Mouse (Mus musculus): ENCODE data around the gene Zfp683. TPM values are rescaled to one million over a fixed set of nuclear protein-coding genes. Genes with fewer than 3 reads are reported as not detected.

Gene Zfp683
- polyA plus RNA-seq, 1 experiment = not detected

GRCm38 (mm10) chr4:134018038-134018778, 35.4 kb upstream of the Zfp683 start:
- Histone ChIP-seq H3K4me3 (replicated peaks) (no peak overlapping the region), H3K36me3 (replicated peaks; ENCODE audit: low read length) (no peaks in the 10 kb centered on the region), H3K27me3 (replicated peaks) (peaks cover 65% of the 10 kb centered on the region), H3K4me1 (peaks cover 19% of the 10 kb centered on the region), H3K9me3 (0 out of 2 replicates have a peak, but pooled peaks cover 3% of the 10 kb centered on the region)
- TF ChIP-seq FLI1 (IDR thresholded peaks at IDR 0.05; ENCODE audit: low read length) (no peak), GATA1 (IDR thresholded peaks at IDR 0.05; ENCODE audit: borderline replicate concordance, low read length) (no peak)

- no peak within 1 kb of the TSS for H3K4me3 ChIP-seq (replicated peaks)
- H3K27me3 ChIP-seq (replicated peaks) = peaks cover 68% of the 10 kb centered on the region
- 0 out of 2 replicates have a peak, but pooled peaks cover 3% of the 10 kb centered on the region for H3K9me3 ChIP-seq
- H3K4me1 ChIP-seq = peaks cover 19% of the 10 kb centered on the region
- TF ChIP-seq FLI1 (IDR thresholded peaks at IDR 0.05; ENCODE audit: low read length) (no peak), GATA1 (IDR thresholded peaks at IDR 0.05; ENCODE audit: borderline replicate concordance, low read length) (no peak)
- H3K36me3 ChIP-seq (replicated peaks; ENCODE audit: low read length) = no peaks in the 10 kb centered on the region
These were observed 34.9 kb upstream of the Zfp683 start, which contains the start of gene Lin28a for GRCm38 (mm10) chr4:134018779-134019145. Gene Lin28a, minus strand, starts transcription at chr4:134018841.

GRCm38 (mm10) chr4:134019210-134019609, 34.4 kb upstream of the Zfp683 start:
- H3K4me1 ChIP-seq = peaks cover 19% of the 10 kb centered on the region
- H3K27me3 ChIP-seq (replicated peaks) = peaks cover 67% of the 10 kb centered on the region
- 0 out of 2 replicates have a peak, but pooled peaks cover 3% of the 10 kb centered on the region for H3K9me3 ChIP-seq
- no peaks in the 10 kb centered on the region for H3K36me3 ChIP-seq (replicated peaks; ENCODE audit: low read length)
- no peak for TF ChIP-seq GATA1 (IDR thresholded peaks at IDR 0.05; ENCODE audit: borderline replicate concordance, low read length)
- TF ChIP-seq FLI1 (IDR thresholded peaks at IDR 0.05; ENCODE audit: low read length) = no peak
- H3K4me3 ChIP-seq (replicated peaks) = no peak overlapping the region

GRCm38 (mm10) chr4:134019641-134020351, 33.8 kb upstream of the Zfp683 start:
- H3K4me1 ChIP-seq = peaks cover 19% of the 10 kb centered on the region
- TF ChIP-seq FLI1 (IDR thresholded peaks at IDR 0.05; ENCODE audit: low read length) (no peak), GATA1 (IDR thresholded peaks at IDR 0.05; ENCODE audit: borderline replicate concordance, low read length) (no peak)
- H3K9me3 ChIP-seq = 0 out of 2 replicates have a peak, but pooled peaks cover 3% of the 10 kb centered on the region
- no peak overlapping the region for H3K4me3 ChIP-seq (replicated peaks)
- H3K27me3 ChIP-seq (replicated peaks) = peaks cover 64% of the 10 kb centered on the region
- no peaks in the 10 kb centered on the region for H3K36me3 ChIP-seq (replicated peaks; ENCODE audit: low read length)

- Histone ChIP-seq H3K4me3 (replicated peaks) (no peak overlapping the region), H3K27me3 (replicated peaks) (peaks cover 59% of the 10 kb centered on the region), H3K4me1 (peaks cover 19% of the 10 kb centered on the region), H3K36me3 (replicated peaks; ENCODE audit: low read length) (no peaks in the 10 kb centered on the region), H3K9me3 (0 out of 2 replicates have a peak, but pooled peaks cover 3% of the 10 kb centered on the region)
- no peak for TF ChIP-seq GATA1 (IDR thresholded peaks at IDR 0.05; ENCODE audit: borderline replicate concordance, low read length)
- no peak for TF ChIP-seq FLI1 (IDR thresholded peaks at IDR 0.05; ENCODE audit: low read length)
These were observed 33.0 kb upstream of the Zfp683 start for GRCm38 (mm10) chr4:134020621-134021020.

DNA sequence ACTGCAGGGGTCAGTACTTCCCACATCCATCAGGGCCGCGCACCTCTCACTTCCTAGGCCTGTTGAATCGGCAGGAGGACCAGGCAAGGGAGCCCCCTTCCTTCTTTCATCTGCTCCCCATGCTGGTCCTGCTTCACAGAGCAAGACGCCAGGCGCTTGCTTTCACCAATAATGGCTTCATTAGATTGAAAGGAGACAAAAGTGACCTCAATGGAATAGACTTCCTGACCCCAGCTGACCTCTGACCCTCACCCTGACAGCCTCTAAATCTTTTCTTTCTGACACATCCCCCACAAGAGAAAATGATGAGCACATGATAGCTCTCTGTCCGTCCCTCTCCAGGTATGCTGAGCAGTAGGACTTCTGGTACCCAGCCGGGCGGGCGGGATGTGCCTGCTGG, 27.8 kb upstream of the Zfp683 start:
- H3K4me1 ChIP-seq = no peaks in the 10 kb centered on the region
- TF ChIP-seq GATA1 (IDR thresholded peaks at IDR 0.05; ENCODE audit: borderline replicate concordance, low read length) = no peak
- no peak for TF ChIP-seq FLI1 (IDR thresholded peaks at IDR 0.05; ENCODE audit: low read length)
- H3K9me3 ChIP-seq = peaks cover 10% of the 10 kb centered on the region; the same call in 1 of the 2 replicates

DNA sequence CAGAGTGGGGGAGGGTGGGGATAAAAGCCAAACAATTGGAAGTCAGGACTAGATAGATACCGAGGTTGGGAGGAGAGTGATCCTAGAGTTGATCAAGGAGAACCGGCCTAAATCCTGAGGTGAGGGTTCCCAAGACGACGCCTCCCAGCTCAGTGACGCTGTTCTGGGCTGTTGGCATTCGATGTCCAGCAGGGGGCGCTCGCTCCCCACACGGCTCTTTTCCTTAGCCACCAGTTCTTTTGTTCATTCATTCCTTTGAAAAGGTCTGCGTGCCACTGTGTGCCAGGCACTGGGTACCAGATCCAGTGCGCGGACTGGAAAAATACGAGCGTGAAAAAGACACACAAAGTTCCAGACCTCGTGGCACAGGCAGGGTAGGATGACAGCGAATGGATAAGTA, 17.7 kb upstream of the Zfp683 start:
- Histone ChIP-seq H3K36me3 (replicated peaks; ENCODE audit: low read length) (no peaks in the 10 kb centered on the region), H3K27me3 (replicated peaks) (peaks cover 46% of the 10 kb centered on the region), H3K4me1 (peaks cover 5% of the 10 kb centered on the region; the same call in 1 of the 2 replicates), H3K9me3 (peaks cover 7% of the 10 kb centered on the region; the same call in 1 of the 2 replicates), H3K4me3 (replicated peaks) (no peak overlapping the region)
- TF ChIP-seq FLI1 (IDR thresholded peaks at IDR 0.05; ENCODE audit: low read length) = no peak
- no peak for TF ChIP-seq GATA1 (IDR thresholded peaks at IDR 0.05; ENCODE audit: borderline replicate concordance, low read length)

More for the DNA sequence above, 27.8 kb upstream of the Zfp683 start:
- Histone ChIP-seq H3K27me3 (replicated peaks) (peaks cover 26% of the 10 kb centered on the region), H3K36me3 (replicated peaks; ENCODE audit: low read length) (no peaks in the 10 kb centered on the region), H3K4me3 (replicated peaks) (no peak overlapping the region)

DNA sequence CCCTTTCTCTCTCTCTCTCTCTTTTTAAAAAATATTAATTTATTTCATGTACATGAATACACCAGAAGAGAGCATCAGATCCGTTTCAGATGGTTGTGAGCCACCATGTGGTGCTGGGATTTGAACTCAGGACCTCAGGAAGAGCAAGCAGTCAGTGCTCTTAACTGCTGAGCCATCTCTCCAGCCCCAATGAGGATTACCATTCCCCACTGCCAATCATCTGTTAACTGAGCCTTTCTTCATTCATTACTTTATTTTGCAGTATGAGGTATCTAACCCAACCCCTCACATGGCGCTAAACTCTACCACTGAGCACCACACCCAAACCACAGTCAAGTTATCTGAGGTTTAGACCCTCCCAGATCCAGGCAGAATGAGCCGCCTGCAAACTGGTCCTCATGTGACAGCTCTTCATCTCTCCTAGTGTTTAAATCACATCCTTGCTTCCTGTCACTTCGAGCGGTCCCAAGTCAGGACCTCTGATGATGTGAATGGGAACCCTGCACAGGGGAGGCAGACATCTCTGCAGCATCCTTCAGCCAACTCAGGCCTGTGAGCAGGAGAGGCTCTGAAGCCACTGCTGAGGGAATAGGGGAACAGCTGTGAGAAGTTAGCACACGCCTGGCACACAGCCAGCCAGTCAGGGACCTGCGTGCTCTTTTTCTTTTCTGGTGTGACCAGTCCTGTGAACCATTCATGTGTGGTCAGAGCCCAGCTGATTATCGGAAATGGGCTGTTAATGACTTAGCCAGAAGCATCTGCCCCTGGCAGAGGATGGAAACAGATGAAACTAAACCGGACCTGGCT, 12.1 kb upstream of the Zfp683 start:
- Histone ChIP-seq H3K4me1 (peaks cover 17% of the 10 kb centered on the region), H3K36me3 (replicated peaks; ENCODE audit: low read length) (no peaks in the 10 kb centered on the region), H3K27me3 (replicated peaks) (peaks cover 40% of the 10 kb centered on the region), H3K9me3 (peaks cover 19% of the 10 kb centered on the region), H3K4me3 (replicated peaks) (peak overlapping the region; percentile 33)
- TF ChIP-seq FLI1 (IDR thresholded peaks at IDR 0.05; ENCODE audit: low read length) = no peak
- TF ChIP-seq GATA1 (IDR thresholded peaks at IDR 0.05; ENCODE audit: borderline replicate concordance, low read length) = no peak

DNA sequence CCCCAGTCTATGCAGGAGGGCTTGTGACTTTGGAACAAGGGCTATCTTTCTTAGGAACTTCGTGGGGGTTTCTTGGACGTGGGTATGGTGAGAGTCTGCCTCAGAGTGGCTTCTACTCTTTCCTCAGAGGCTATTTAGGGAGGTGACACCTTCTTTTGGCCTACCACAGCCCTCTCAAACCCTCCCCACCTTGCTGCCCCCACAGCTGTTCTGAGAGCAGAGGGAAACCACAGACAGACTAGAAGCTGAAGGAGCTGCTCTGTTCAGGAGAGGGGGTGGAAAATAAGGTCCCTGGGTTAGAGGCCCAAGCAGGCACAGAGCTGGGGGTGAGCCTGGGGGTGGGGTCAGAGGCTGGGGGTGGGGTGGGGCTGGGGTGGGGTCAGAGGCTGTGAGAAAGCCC, 10.6 kb upstream of the Zfp683 start:
- no peak overlapping the region for H3K4me3 ChIP-seq (replicated peaks)
- peaks cover 34% of the 10 kb centered on the region for H3K27me3 ChIP-seq (replicated peaks)
- no peaks in the 10 kb centered on the region for H3K36me3 ChIP-seq (replicated peaks; ENCODE audit: low read length)
- no peak for TF ChIP-seq FLI1 (IDR thresholded peaks at IDR 0.05; ENCODE audit: low read length)
- no peak for TF ChIP-seq GATA1 (IDR thresholded peaks at IDR 0.05; ENCODE audit: borderline replicate concordance, low read length)
- peaks cover 17% of the 10 kb centered on the region for H3K4me1 ChIP-seq
- peaks cover 18% of the 10 kb centered on the region for H3K9me3 ChIP-seq
